Mouse (Mus musculus) adrenal gland, postnatal 4 days (tissue): ENCODE measurements around the gene Tesk1. TPM values are rescaled to one million over a fixed set of nuclear protein-coding genes. Genes with fewer than 3 reads are reported as not detected.

Source experiments
- DNase-seq, 2 experiments: peaks; one replicate each; pipeline ENCODE4 v3.0.0; 2021 to 2022; ENCODE audit warnings: low spot score in 2 of 2, mixed read lengths in 2 of 2
- long read RNA-seq, 2 experiments: library from polyadenylated mRNA; stranded (forward); transcript quantifications; one replicate each; pipeline ENCODE4 v2.0.0; 2021
- total RNA-seq, 2 experiments: library from RNA; stranded (reverse); gene quantifications; 2 replicates each; pipeline ENCODE4 v1.2.3; 2021

The Tesk1 gene
- total RNA-seq, result 10 to 100 TPM; 57.3 to 60.5 TPM
- long read RNA-seq, experiment 1, transcript Tesk1-201 (10 exons, 3,947 nt), result major isoform, 68 of 83 reads
- long read RNA-seq, experiment 1, partial matches to known transcripts, result 15 of 83 reads
- long read RNA-seq, experiment 1, other reads (novel, unspliced or antisense), result 0 of 83 reads
- long read RNA-seq, experiment 2, transcript Tesk1-201 (10 exons, 3,947 nt), result major isoform, 42 of 81 reads
- long read RNA-seq, experiment 2, partial matches to known transcripts, result 31 of 81 reads
- long read RNA-seq, experiment 2, other reads (novel, unspliced or antisense), result 8 of 81 reads

- DNase-seq, result no peak
These were observed at the start of gene Tesk1 for GRCm38 (mm10) chr4:43441639-43442038. TSS of gene Tesk1 (plus strand) at chr4:43441939.

GRCm38 (mm10) chr4:43394345-43394891 lies 47.3 kb upstream of the Tesk1 start:
- DNase-seq, result no peak

GRCm38 (mm10) chr4:43395147-43395546 lies 46.6 kb upstream of the Tesk1 start:
- no peak for DNase-seq

- DNase-seq, result no peak
These were observed 45.9 kb upstream of the Tesk1 start for GRCm38 (mm10) chr4:43395836-43396235.

- no peak for DNase-seq
These were observed 45.4 kb upstream of the Tesk1 start for GRCm38 (mm10) chr4:43396381-43396780.

- DNase-seq, result no peak
These were observed 43.7 kb upstream of the Tesk1 start for GRCm38 (mm10) chr4:43398014-43398413.

- DNase-seq, result no peak
These were observed 42.9 kb upstream of the Tesk1 start for GRCm38 (mm10) chr4:43398829-43399331.

GRCm38 (mm10) chr4:43399391-43400131 lies 42.2 kb upstream of the Tesk1 start:
- DNase-seq, result no peak

- DNase-seq, result no peak
These were observed 40.8 kb upstream of the Tesk1 start for GRCm38 (mm10) chr4:43400976-43401375.

GRCm38 (mm10) chr4:43401486-43401885 lies 40.3 kb upstream of the Tesk1 start:
- DNase-seq, result no peak

GRCm38 (mm10) chr4:43402212-43402611 lies 39.5 kb upstream of the Tesk1 start:
- no peak for DNase-seq

GRCm38 (mm10) chr4:43404697-43405096 lies 37.0 kb upstream of the Tesk1 start:
- DNase-seq, result no peak

GRCm38 (mm10) chr4:43406162-43406971 lies 35.4 kb upstream of the Tesk1 start:
- DNase-seq, result peak in 1 of 2 experiments; percentile 50

- no peak for DNase-seq
These were observed 34.4 kb upstream of the Tesk1 start for GRCm38 (mm10) chr4:43407071-43407920.

GRCm38 (mm10) chr4:43414761-43415160 lies 27.0 kb upstream of the Tesk1 start:
- DNase-seq, result no peak

- no peak for DNase-seq
These were observed 26.3 kb upstream of the Tesk1 start for GRCm38 (mm10) chr4:43415221-43416070.

- no peak for DNase-seq
These were observed 25.7 kb upstream of the Tesk1 start for GRCm38 (mm10) chr4:43416071-43416490.

- no peak for DNase-seq
These were observed 24.3 kb upstream of the Tesk1 start for GRCm38 (mm10) chr4:43417269-43418062.
